Mouse (Mus musculus): ENCODE measurements around the gene Mcu. TPM values are rescaled to one million over a fixed set of nuclear protein-coding genes. Genes with fewer than 3 reads are reported as not detected.
A peak's percentile ranks its signal among the peaks of the same experiment; 100 is the strongest.

The Mcu gene
- 21.8 and 24.7 TPM in 2 replicates for polyA plus RNA-seq (2014; fragmentation: Nextera tagmentation; extraction: Ambion mirVana)

GRCm38 (mm10) chr10:59616522-59616921 lies at the start of gene Mcu:
Gene Mcu (minus strand): TSS chr10:59616692.
- Histone ChIP-seq H3K9ac (ENCODE audit: low read depth, low read length) (peak within 1 kb of the TSS; percentile 92), H3K4me3 (ENCODE audit: low read depth, low read length) (peak within 1 kb of the TSS; percentile 82), H3K4me2 (replicated peaks; ENCODE audit: low read depth, low read length) (peak within 1 kb of the TSS; percentile 52), H3K4me1 (replicated peaks; ENCODE audit: control insufficient read depth, insufficient read depth, low read length) (0 out of 2 replicates have a peak, but pooled peaks cover 4% of the 10 kb centered on the region), H3K27me3 (ENCODE audit: control insufficient read depth, insufficient read depth, low read length) (no peaks in the 10 kb centered on the region), H3K9me3 (ENCODE audit: control insufficient read depth, low read length) (no peaks in the 10 kb centered on the region), H3K27ac (ENCODE audit: low read depth, low read length) (peak within 1 kb of the TSS; percentile 70; the same call in 1 of the 2 replicates), H3K36me3 (ENCODE audit: control insufficient read depth, insufficient read depth, low read length) (no peaks in the 10 kb centered on the region)
- DNase-seq (ENCODE audit: low spot score) = peak; percentile 97
- WGBS = under 1% methylated on average over 30 of the region's 36 CpGs
- ATAC-seq (ENCODE audit: low FRiP score) = peak; percentile 100

GRCm38 (mm10) chr10:59665503-59666291 lies 49.2 kb upstream of the Mcu start:
- no peaks in the 10 kb centered on the region for H3K27me3 ChIP-seq (ENCODE audit: control insufficient read depth, insufficient read depth, low read length)
- 80% methylated on average over 13 of the region's 13 CpGs for WGBS
- no peak overlapping the region for H3K4me2 ChIP-seq (replicated peaks; ENCODE audit: low read depth, low read length)
- no peak overlapping the region for H3K27ac ChIP-seq (ENCODE audit: low read depth, low read length)
- no peak overlapping the region for H3K4me3 ChIP-seq (ENCODE audit: low read depth, low read length)
- H3K36me3 ChIP-seq (ENCODE audit: control insufficient read depth, insufficient read depth, low read length) = no peaks in the 10 kb centered on the region
- DNase-seq (ENCODE audit: low spot score) (no peak), ATAC-seq (ENCODE audit: low FRiP score) (no peak)
- no peak overlapping the region for H3K9ac ChIP-seq (ENCODE audit: low read depth, low read length)
- H3K4me1 ChIP-seq (replicated peaks; ENCODE audit: control insufficient read depth, insufficient read depth, low read length) = no peaks in the 10 kb centered on the region
- no peaks in the 10 kb centered on the region for H3K9me3 ChIP-seq (ENCODE audit: control insufficient read depth, low read length)

GRCm38 (mm10) chr10:59664765-59665164 lies 48.3 kb upstream of the Mcu start:
- Histone ChIP-seq H3K4me3 (ENCODE audit: low read depth, low read length) (no peak overlapping the region), H3K9me3 (ENCODE audit: control insufficient read depth, low read length) (no peaks in the 10 kb centered on the region), H3K27me3 (ENCODE audit: control insufficient read depth, insufficient read depth, low read length) (no peaks in the 10 kb centered on the region), H3K36me3 (ENCODE audit: control insufficient read depth, insufficient read depth, low read length) (no peaks in the 10 kb centered on the region), H3K4me1 (replicated peaks; ENCODE audit: control insufficient read depth, insufficient read depth, low read length) (no peaks in the 10 kb centered on the region), H3K27ac (ENCODE audit: low read depth, low read length) (no peak overlapping the region), H3K9ac (ENCODE audit: low read depth, low read length) (no peak overlapping the region), H3K4me2 (replicated peaks; ENCODE audit: low read depth, low read length) (no peak overlapping the region)
- 80% methylated on average over 2 of the region's 2 CpGs for WGBS
- DNase-seq (ENCODE audit: low spot score) = no peak
- no peak for ATAC-seq (ENCODE audit: low FRiP score)

- H3K4me1 ChIP-seq (replicated peaks; ENCODE audit: control insufficient read depth, insufficient read depth, low read length) = no peaks in the 10 kb centered on the region
- WGBS = 80% methylated on average over 13 of the region's 13 CpGs
- H3K9me3 ChIP-seq (ENCODE audit: control insufficient read depth, low read length) = no peaks in the 10 kb centered on the region
- no peaks in the 10 kb centered on the region for H3K36me3 ChIP-seq (ENCODE audit: control insufficient read depth, insufficient read depth, low read length)
- DNase-seq (ENCODE audit: low spot score) (no peak), ATAC-seq (ENCODE audit: low FRiP score) (no peak)
- H3K27ac ChIP-seq (ENCODE audit: low read depth, low read length) = no peak overlapping the region
- no peak overlapping the region for H3K4me3 ChIP-seq (ENCODE audit: low read depth, low read length)
- H3K4me2 ChIP-seq (replicated peaks; ENCODE audit: low read depth, low read length) = no peak overlapping the region
- H3K9ac ChIP-seq (ENCODE audit: low read depth, low read length) = no peak overlapping the region
- no peaks in the 10 kb centered on the region for H3K27me3 ChIP-seq (ENCODE audit: control insufficient read depth, insufficient read depth, low read length)
Observed at GRCm38 (mm10) chr10:59656799-59657198, 40.3 kb upstream of the Mcu start.

- 79% methylated on average over 5 of the region's 5 CpGs for WGBS
- ATAC-seq (ENCODE audit: low FRiP score) (no peak), DNase-seq (ENCODE audit: low spot score) (no peak)
- no peak overlapping the region for H3K27ac ChIP-seq (ENCODE audit: low read depth, low read length)
- H3K27me3 ChIP-seq (ENCODE audit: control insufficient read depth, insufficient read depth, low read length) = no peaks in the 10 kb centered on the region
- H3K4me3 ChIP-seq (ENCODE audit: low read depth, low read length) = no peak overlapping the region
- no peaks in the 10 kb centered on the region for H3K4me1 ChIP-seq (replicated peaks; ENCODE audit: control insufficient read depth, insufficient read depth, low read length)
- no peak overlapping the region for H3K4me2 ChIP-seq (replicated peaks; ENCODE audit: low read depth, low read length)
- no peaks in the 10 kb centered on the region for H3K9me3 ChIP-seq (ENCODE audit: control insufficient read depth, low read length)
- no peak overlapping the region for H3K9ac ChIP-seq (ENCODE audit: low read depth, low read length)
- no peaks in the 10 kb centered on the region for H3K36me3 ChIP-seq (ENCODE audit: control insufficient read depth, insufficient read depth, low read length)
Observed at GRCm38 (mm10) chr10:59646821-59647378, 30.4 kb upstream of the Mcu start.

GRCm38 (mm10) chr10:59645153-59645552 lies 28.7 kb upstream of the Mcu start:
- H3K9ac ChIP-seq (ENCODE audit: low read depth, low read length) = no peak overlapping the region
- H3K9me3 ChIP-seq (ENCODE audit: control insufficient read depth, low read length) = no peaks in the 10 kb centered on the region
- H3K4me3 ChIP-seq (ENCODE audit: low read depth, low read length) = no peak overlapping the region
- no peaks in the 10 kb centered on the region for H3K36me3 ChIP-seq (ENCODE audit: control insufficient read depth, insufficient read depth, low read length)
- DNase-seq (ENCODE audit: low spot score) (no peak), ATAC-seq (ENCODE audit: low FRiP score) (no peak)
- H3K4me1 ChIP-seq (replicated peaks; ENCODE audit: control insufficient read depth, insufficient read depth, low read length) = no peaks in the 10 kb centered on the region
- H3K27me3 ChIP-seq (ENCODE audit: control insufficient read depth, insufficient read depth, low read length) = no peaks in the 10 kb centered on the region
- 81% methylated on average over 4 of the region's 4 CpGs for WGBS
- H3K4me2 ChIP-seq (replicated peaks; ENCODE audit: low read depth, low read length) = no peak overlapping the region
- no peak overlapping the region for H3K27ac ChIP-seq (ENCODE audit: low read depth, low read length)

GRCm38 (mm10) chr10:59644710-59645109 lies 28.2 kb upstream of the Mcu start:
- Histone ChIP-seq H3K27me3 (ENCODE audit: control insufficient read depth, insufficient read depth, low read length) (no peaks in the 10 kb centered on the region), H3K4me2 (replicated peaks; ENCODE audit: low read depth, low read length) (no peak overlapping the region), H3K4me3 (ENCODE audit: low read depth, low read length) (no peak overlapping the region), H3K9ac (ENCODE audit: low read depth, low read length) (no peak overlapping the region), H3K36me3 (ENCODE audit: control insufficient read depth, insufficient read depth, low read length) (no peaks in the 10 kb centered on the region), H3K4me1 (replicated peaks; ENCODE audit: control insufficient read depth, insufficient read depth, low read length) (no peaks in the 10 kb centered on the region), H3K27ac (ENCODE audit: low read depth, low read length) (no peak overlapping the region), H3K9me3 (ENCODE audit: control insufficient read depth, low read length) (no peaks in the 10 kb centered on the region)
- ATAC-seq (ENCODE audit: low FRiP score) (no peak), DNase-seq (ENCODE audit: low spot score) (no peak)
- 77% methylated on average over 2 of the region's 2 CpGs for WGBS

- 89% methylated on average over 9 of the region's 9 CpGs for WGBS
- Histone ChIP-seq H3K9ac (ENCODE audit: low read depth, low read length) (no peak overlapping the region), H3K36me3 (ENCODE audit: control insufficient read depth, insufficient read depth, low read length) (no peaks in the 10 kb centered on the region), H3K4me3 (ENCODE audit: low read depth, low read length) (no peak overlapping the region), H3K9me3 (ENCODE audit: control insufficient read depth, low read length) (no peaks in the 10 kb centered on the region), H3K4me2 (replicated peaks; ENCODE audit: low read depth, low read length) (no peak overlapping the region), H3K27ac (ENCODE audit: low read depth, low read length) (no peak overlapping the region), H3K27me3 (ENCODE audit: control insufficient read depth, insufficient read depth, low read length) (no peaks in the 10 kb centered on the region), H3K4me1 (replicated peaks; ENCODE audit: control insufficient read depth, insufficient read depth, low read length) (no peaks in the 10 kb centered on the region)
- no peak for ATAC-seq (ENCODE audit: low FRiP score)
- DNase-seq (ENCODE audit: low spot score) = no peak
Observed at GRCm38 (mm10) chr10:59643645-59644044, 27.2 kb upstream of the Mcu start.
